Mouse (Mus musculus): Measurements from ENCODE around the gene Abcb8.

- TF ChIP-seq CTCF (IDR thresholded peaks at IDR 0.05; ENCODE audit: borderline replicate concordance, extremely low read depth, insufficient read depth, insufficient read length) (no peak), POLR2A (IDR thresholded peaks at IDR 0.05; ENCODE audit: borderline replicate concordance, extremely low read depth, insufficient read depth, insufficient read length, poor library complexity, severe bottlenecking) (no peak)
Measured at GRCm38 (mm10) chr5:24417587-24417986, 24.1 kb downstream of the Abcb8 start.
